Mouse (Mus musculus) liver, postnatal 0 days (tissue): Measurements from ENCODE around the gene Tm9sf4. TPM values are rescaled to one million over a fixed set of nuclear protein-coding genes. Genes with fewer than 3 reads are reported as not detected.

Experiments
- ATAC-seq: fragments of 200-750 bp; cut with Nextera tagmentation; 2 replicates; pipeline ENCODE4 v1.8.0; 2017; ENCODE audit warnings: mild to moderate bottlenecking, moderate library complexity
- DNase-seq: peaks from one replicate; pipeline ENCODE4 v3.0.0-alpha.2; 2016
- H3K27ac ChIP-seq: fragments of 300-500 bp; sonication (generic); 2 replicates; pipeline ENCODE4 v1.5.1; 2014; ENCODE audit warnings: antibody characterized with exemption, moderate library complexity, mild to moderate bottlenecking, low read depth
- H3K27me3 ChIP-seq: fragments of 300-500 bp; sonication (generic); 2 replicates; pipeline ENCODE4 v1.6.1; 2014; ENCODE audit warnings: low read length, control low read depth, mixed read lengths; ENCODE audit not compliant: insufficient read depth
- H3K36me3 ChIP-seq: fragments of 300-500 bp; sonication (generic); replicated peaks from 2 replicates; pipeline ENCODE4 v1.6.1; 2014; ENCODE audit warnings: mild to moderate bottlenecking, control low read depth, low read length, moderate library complexity, mixed read lengths; ENCODE audit not compliant: insufficient read depth
- H3K4me1 ChIP-seq: fragments of 300-500 bp; sonication (generic); 2 replicates; pipeline ENCODE4 v1.6.1; 2014; ENCODE audit warnings: antibody characterized with exemption, mild to moderate bottlenecking, control low read depth; ENCODE audit not compliant: insufficient read depth
- H3K4me2 ChIP-seq: fragments of 300-500 bp; sonication (generic); 2 replicates; pipeline ENCODE4 v1.6.1; 2014; ENCODE audit warnings: low read depth, mild to moderate bottlenecking, low read length, moderate library complexity, mixed read lengths
- H3K4me3 ChIP-seq: fragments of 300-500 bp; sonication (generic); 2 replicates; pipeline ENCODE4 v1.5.1; 2014; ENCODE audit warnings: low read depth, low read length
- H3K9ac ChIP-seq: fragments of 300-500 bp; sonication (generic); replicated peaks from 2 replicates; pipeline ENCODE4 v1.6.1; 2014; ENCODE audit warnings: mild to moderate bottlenecking, moderate library complexity
- H3K9me3 ChIP-seq: fragments of 300-500 bp; sonication (generic); 2 replicates; pipeline ENCODE4 v1.6.1; 2016; ENCODE audit warnings: mild to moderate bottlenecking, control low read depth, low read length, mixed read lengths
- CTCF ChIP-seq: sonication (generic); IDR thresholded peaks from 2 replicates; pipeline ENCODE4 v1.5.1; 2016; ENCODE audit warnings: antibody characterized with exemption, low read depth
- EP300 ChIP-seq: IDR thresholded peaks from 2 replicates; pipeline ENCODE4 v1.6.1; 2016; ENCODE audit warnings: antibody characterized with exemption, low read depth, mild to moderate bottlenecking
- WGBS: fragments of 180-500 bp; shearing (Covaris S2); extraction: QIAGEN DNeasy Blood & Tissue Kit; methylation state at CpG from one replicate; pipeline ENCODE4 v1.1.7; 2014; ENCODE audit not compliant: insufficient replicate concordance; 5-methylcytosine and 5-hydroxymethylcytosine counted together
- polyA plus RNA-seq: library from polyadenylated mRNA; unstranded; fragments of >200 nt; fragmentation: Nextera tagmentation; extraction: Ambion mirVana; gene quantifications from 2 replicates; pipeline ENCODE4 v1.2.1, GENCODE M21; 2015

Gene Tm9sf4
- polyA plus RNA-seq, 1 experiment from 2014 or later = 24.4 TPM

DNA sequence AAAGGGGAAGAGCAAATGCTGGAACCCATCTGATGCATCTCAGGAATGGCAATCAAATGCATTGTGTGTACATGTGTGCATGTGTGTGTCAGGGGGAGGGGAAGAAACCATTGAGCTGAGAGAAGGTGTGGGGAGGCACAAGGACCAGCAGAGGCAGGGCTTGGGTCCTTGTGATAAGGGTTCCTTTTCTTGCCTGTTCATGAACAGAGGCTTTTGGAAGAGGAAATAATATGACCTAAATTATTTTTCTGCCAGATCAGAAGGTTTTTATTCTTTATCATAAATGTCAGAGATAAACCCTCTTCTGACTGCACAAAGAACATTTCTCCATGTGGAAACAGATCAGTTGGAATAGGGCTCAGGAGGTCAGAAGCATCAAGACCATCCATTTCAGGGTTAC is 61.0 kb downstream of the Tm9sf4 start:
- Histone ChIP-seq H3K27ac (peak overlapping the region; percentile 66; the same call in 1 of the 2 replicates), H3K9me3 (no peaks in the 10 kb centered on the region), H3K4me1 (peaks cover 43% of the 10 kb centered on the region), H3K4me2 (peak overlapping the region; percentile 63), H3K36me3 (no peaks in the 10 kb centered on the region), H3K9ac (no peak overlapping the region), H3K4me3 (no peak overlapping the region), H3K27me3 (no peaks in the 10 kb centered on the region)
- ATAC-seq = no peak
- TF ChIP-seq CTCF (no peak), EP300 (no peak)
- DNase-seq = no peak

DNA sequence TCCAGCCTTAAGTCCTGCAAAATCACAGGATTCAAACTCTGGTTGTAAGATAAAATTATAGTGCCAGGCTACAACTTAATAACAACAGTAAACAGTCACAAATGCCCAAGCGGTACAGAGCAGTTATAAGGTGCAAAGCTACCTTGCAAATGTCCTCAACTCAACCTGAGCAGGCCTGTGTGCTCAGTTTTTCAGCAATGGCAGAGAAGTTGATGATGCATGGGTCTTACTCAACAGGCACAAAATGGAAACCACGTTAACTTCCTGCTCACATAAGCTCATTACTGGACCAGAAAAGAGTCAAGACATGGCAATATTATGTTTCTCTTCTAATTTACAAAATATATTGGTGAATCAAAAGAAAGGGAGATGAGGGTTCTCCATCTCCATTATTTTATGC is 61.5 kb downstream of the Tm9sf4 start:
- ATAC-seq (no peak), DNase-seq (no peak)
- TF ChIP-seq EP300 = no peak
- TF ChIP-seq CTCF = no peak
- WGBS = 65% methylated on average over 2 of the region's 2 CpGs
- Histone ChIP-seq H3K9me3 (no peaks in the 10 kb centered on the region), H3K36me3 (no peaks in the 10 kb centered on the region), H3K27me3 (no peaks in the 10 kb centered on the region), H3K9ac (no peak overlapping the region), H3K4me2 (0 out of 2 replicates have a peak overlapping the region, but pooled peaks have one; percentile 63), H3K4me3 (no peak overlapping the region), H3K27ac (no peak overlapping the region; the same call in 1 of the 2 replicates), H3K4me1 (peaks cover 47% of the 10 kb centered on the region)

DNA sequence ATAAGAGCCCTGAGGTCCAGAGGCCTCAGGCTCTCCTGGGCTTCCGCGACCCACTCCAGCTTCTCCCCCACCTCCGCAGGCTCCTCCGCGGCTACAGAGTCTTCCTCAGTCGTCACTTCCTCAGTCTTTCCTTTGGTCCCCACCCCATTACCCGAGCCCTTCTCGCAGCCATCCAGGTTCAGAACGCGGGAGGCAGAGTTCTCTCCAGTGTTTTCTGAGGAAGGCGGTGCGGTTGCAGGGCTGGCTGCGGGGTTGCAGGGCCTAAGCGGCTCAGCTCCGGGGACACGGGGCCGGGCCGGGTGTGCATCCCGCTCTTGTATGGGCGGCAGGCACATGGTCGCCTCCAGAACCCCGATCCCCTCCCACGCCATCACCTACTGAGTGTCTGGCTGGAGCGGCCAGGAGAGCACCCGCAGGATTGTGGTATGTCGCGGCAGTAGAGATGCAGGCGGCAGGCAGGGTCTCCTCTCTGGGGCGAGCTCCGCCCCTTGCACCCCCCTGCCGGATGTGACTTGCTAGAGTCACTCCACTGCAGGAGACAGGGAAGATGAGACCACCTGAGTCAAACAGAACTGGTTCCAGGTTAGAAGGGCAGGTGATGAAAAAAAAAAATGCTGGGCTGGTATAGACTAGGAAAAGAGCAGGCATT is 64.0 kb downstream of the Tm9sf4 start, which contains the start of gene Tspyl3:
TSS of gene Tspyl3 (minus strand) at position 496 of the 649 bp plus-strand sequence.
- H3K27me3 ChIP-seq = no peaks in the 10 kb centered on the region
- peak within 1 kb of the TSS; percentile 57 for H3K4me3 ChIP-seq
- 4% methylated on average over 31 of the region's 31 CpGs for WGBS
- H3K9me3 ChIP-seq = no peaks in the 10 kb centered on the region
- peak within 1 kb of the TSS; percentile 2; the same call in 1 of the 2 replicates for H3K27ac ChIP-seq
- peaks cover 52% of the 10 kb centered on the region for H3K4me1 ChIP-seq
- H3K4me2 ChIP-seq = peak within 1 kb of the TSS; percentile 88
- H3K9ac ChIP-seq = peak within 1 kb of the TSS; percentile 69
- DNase-seq (peak; percentile 41), ATAC-seq (peak; percentile 10; the same call in 1 of the 2 replicates)
- TF ChIP-seq EP300 (no peak), CTCF (no peak)
- peaks cover 21% of the 10 kb centered on the region for H3K36me3 ChIP-seq

DNA sequence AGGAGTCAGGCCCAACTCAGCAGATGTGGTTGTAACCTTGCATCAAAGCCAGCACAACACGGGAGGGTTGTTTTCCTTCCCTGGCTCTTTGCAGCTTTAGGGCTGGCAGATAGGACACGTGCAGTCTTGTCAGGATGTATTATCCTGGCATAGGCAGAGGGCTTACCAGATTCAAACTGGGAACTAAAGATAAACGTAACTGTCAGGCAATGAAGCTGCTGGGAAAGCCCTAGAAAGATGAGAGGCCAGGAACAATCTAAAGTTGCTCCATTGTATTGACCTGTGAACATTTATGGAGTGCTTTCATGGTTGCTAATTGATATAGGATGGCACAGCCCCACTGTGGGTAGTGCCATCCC is 64.5 kb downstream of the Tm9sf4 start:
- no peaks in the 10 kb centered on the region for H3K27me3 ChIP-seq
- ATAC-seq (0 out of 2 replicates have a peak, but pooled peaks have one; percentile 5), DNase-seq (no peak)
- H3K27ac ChIP-seq = peak overlapping the region; percentile 2; the same call in 1 of the 2 replicates
- H3K9me3 ChIP-seq = no peaks in the 10 kb centered on the region
- peaks cover 50% of the 10 kb centered on the region for H3K4me1 ChIP-seq
- TF ChIP-seq CTCF (no peak), EP300 (peak; percentile 53; the same call in 1 of the 2 replicates)
- H3K9ac ChIP-seq = no peak overlapping the region; the same call in 1 of the 2 replicates
- peak overlapping the region; percentile 57 for H3K4me3 ChIP-seq
- H3K4me2 ChIP-seq = peak overlapping the region; percentile 88
- peaks cover 26% of the 10 kb centered on the region for H3K36me3 ChIP-seq
- 12% methylated on average over 3 of the region's 3 CpGs for WGBS

DNA sequence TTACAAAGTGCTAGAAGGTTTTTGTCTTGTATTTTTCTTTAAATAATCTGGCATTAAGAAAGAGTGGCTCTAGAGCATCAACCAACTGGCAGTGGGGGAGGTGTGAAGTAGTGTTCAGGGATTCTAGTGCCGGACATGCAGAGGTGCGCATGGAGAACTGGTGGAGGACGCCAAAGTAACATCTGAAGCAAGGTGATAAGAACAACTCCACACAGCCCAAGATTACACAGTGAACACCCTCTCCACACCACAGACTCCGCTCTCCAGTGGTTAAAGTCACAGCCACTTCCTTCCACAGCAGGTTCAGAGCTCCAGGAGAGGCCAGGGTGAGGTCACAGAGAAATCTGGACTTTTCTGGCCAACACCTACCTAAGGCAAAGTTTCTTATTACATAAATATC is 66.9 kb downstream of the Tm9sf4 start:
- 54% methylated on average over 4 of the region's 4 CpGs for WGBS
- peaks cover 49% of the 10 kb centered on the region for H3K36me3 ChIP-seq
- H3K27me3 ChIP-seq = no peaks in the 10 kb centered on the region
- peaks cover 33% of the 10 kb centered on the region for H3K4me1 ChIP-seq
- peak; percentile 7; the same call in 1 of the 2 replicates for TF ChIP-seq CTCF
- TF ChIP-seq EP300 = peak; percentile 83
- no peaks in the 10 kb centered on the region for H3K9me3 ChIP-seq
- no peak overlapping the region for H3K27ac ChIP-seq
- ATAC-seq (peak; percentile 81), DNase-seq (no peak)
- H3K4me2 ChIP-seq = peak overlapping the region; percentile 29; the same call in 1 of the 2 replicates
- H3K4me3 ChIP-seq = no peak overlapping the region
- H3K9ac ChIP-seq = no peak overlapping the region

DNA sequence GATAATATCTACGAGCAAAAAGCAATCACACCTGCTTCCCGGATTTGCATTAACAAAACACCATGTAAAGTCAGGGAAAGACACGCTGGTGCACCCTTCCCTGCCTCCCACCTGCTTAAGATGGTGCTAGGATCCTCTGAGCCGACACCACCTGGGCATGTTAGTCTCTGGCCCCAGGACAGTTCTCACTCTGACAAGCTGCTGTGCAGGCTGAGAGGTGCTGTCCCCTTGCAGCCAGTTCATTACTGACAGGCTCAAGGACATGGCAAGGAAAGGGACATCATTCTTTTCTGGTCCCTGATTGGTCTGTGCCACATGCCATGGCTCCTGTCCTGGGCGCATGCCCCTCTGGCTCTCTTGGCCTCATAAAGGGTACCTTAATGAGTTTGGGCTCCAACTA is 67.4 kb downstream of the Tm9sf4 start:
- H3K36me3 ChIP-seq = peaks cover 54% of the 10 kb centered on the region
- H3K4me3 ChIP-seq = no peak overlapping the region
- peaks cover 33% of the 10 kb centered on the region for H3K4me1 ChIP-seq
- DNase-seq (no peak), ATAC-seq (no peak)
- no peaks in the 10 kb centered on the region for H3K27me3 ChIP-seq
- H3K27ac ChIP-seq = 0 out of 2 replicates have a peak overlapping the region, but pooled peaks have one; percentile 49
- H3K4me2 ChIP-seq = peak overlapping the region; percentile 29; the same call in 1 of the 2 replicates
- H3K9me3 ChIP-seq = no peaks in the 10 kb centered on the region
- H3K9ac ChIP-seq = no peak overlapping the region
- WGBS = 72% methylated on average over 5 of the region's 5 CpGs
- TF ChIP-seq EP300 (no peak), CTCF (no peak)
